Mouse (Mus musculus) forebrain, embryonic 11.5 days (tissue): ENCODE results near the gene Jag2. TPM values are rescaled to one million over a fixed set of nuclear protein-coding genes. Genes with fewer than 3 reads are reported as not detected.

Experiments used
- ATAC-seq: fragments of 200-750 bp; cut with Nextera tagmentation; replicated peaks from 2 replicates; pipeline ENCODE4 v1.8.0; 2017; ENCODE audit warnings: moderate TSS enrichment; ENCODE audit not compliant: low FRiP score
- DNase-seq: peaks from one replicate; pipeline ENCODE4 v3.0.0-alpha.2; 2017; ENCODE audit warnings: low spot score
- H3K27ac ChIP-seq: fragments of 300-500 bp; sonication (generic); 2 replicates; pipeline ENCODE4 v1.5.1; 2014; ENCODE audit warnings: low read depth, low read length
- H3K27me3 ChIP-seq: fragments of 300-500 bp; sonication (generic); 2 replicates; pipeline ENCODE4 v1.6.1; 2014; ENCODE audit warnings: mild to moderate bottlenecking, low read length, mixed read lengths; ENCODE audit not compliant: control insufficient read depth, insufficient read depth
- H3K36me3 ChIP-seq: fragments of 300-500 bp; sonication (generic); 2 replicates; pipeline ENCODE4 v1.6.1; 2014; ENCODE audit warnings: mild to moderate bottlenecking, low read length, moderate library complexity, mixed read lengths; ENCODE audit not compliant: control insufficient read depth, insufficient read depth
- H3K4me1 ChIP-seq: fragments of 300-500 bp; sonication (generic); replicated peaks from 2 replicates; pipeline ENCODE4 v1.6.1; 2014; ENCODE audit warnings: low read length, mixed read lengths; ENCODE audit not compliant: control insufficient read depth, insufficient read depth
- H3K4me2 ChIP-seq: fragments of 300-500 bp; sonication (generic); 2 replicates; pipeline ENCODE4 v1.6.1; 2014; ENCODE audit warnings: low read depth, mild to moderate bottlenecking, low read length, moderate library complexity, mixed read lengths; ENCODE audit not compliant: severe bottlenecking
- H3K4me3 ChIP-seq: fragments of 300-500 bp; sonication (generic); 2 replicates; pipeline ENCODE4 v1.5.1; 2014; ENCODE audit warnings: low read depth, low read length
- H3K9ac ChIP-seq: fragments of 300-500 bp; sonication (generic); 2 replicates; pipeline ENCODE4 v1.6.1; 2014; ENCODE audit warnings: low read length
- H3K9me3 ChIP-seq: fragments of 300-500 bp; sonication (generic); 2 replicates; pipeline ENCODE4 v1.6.1; 2016; ENCODE audit warnings: low read length, mixed read lengths; ENCODE audit not compliant: control insufficient read depth
- WGBS: fragments of 180-500 bp; shearing (Covaris S2); extraction: QIAGEN DNeasy Blood & Tissue Kit; methylation state at CpG from one replicate; pipeline ENCODE4 v1.1.7; 2014; 5-methylcytosine and 5-hydroxymethylcytosine counted together
- polyA plus RNA-seq: library from polyadenylated mRNA; unstranded; fragments of >200 nt; fragmentation: Nextera tagmentation; extraction: Ambion mirVana; gene quantifications from 2 replicates; pipeline ENCODE4 v1.2.1, GENCODE M21; 2014

Gene Jag2
- polyA plus RNA-seq, 1 experiment from 2014 or later, result 3.2 TPM

- WGBS, result 90% methylated on average over 7 of the region's 7 CpGs
- no peak for DNase-seq
These were observed 62.4 kb downstream of the Jag2 start for GRCm38 (mm10) chr12:112867106-112867674.

DNA sequence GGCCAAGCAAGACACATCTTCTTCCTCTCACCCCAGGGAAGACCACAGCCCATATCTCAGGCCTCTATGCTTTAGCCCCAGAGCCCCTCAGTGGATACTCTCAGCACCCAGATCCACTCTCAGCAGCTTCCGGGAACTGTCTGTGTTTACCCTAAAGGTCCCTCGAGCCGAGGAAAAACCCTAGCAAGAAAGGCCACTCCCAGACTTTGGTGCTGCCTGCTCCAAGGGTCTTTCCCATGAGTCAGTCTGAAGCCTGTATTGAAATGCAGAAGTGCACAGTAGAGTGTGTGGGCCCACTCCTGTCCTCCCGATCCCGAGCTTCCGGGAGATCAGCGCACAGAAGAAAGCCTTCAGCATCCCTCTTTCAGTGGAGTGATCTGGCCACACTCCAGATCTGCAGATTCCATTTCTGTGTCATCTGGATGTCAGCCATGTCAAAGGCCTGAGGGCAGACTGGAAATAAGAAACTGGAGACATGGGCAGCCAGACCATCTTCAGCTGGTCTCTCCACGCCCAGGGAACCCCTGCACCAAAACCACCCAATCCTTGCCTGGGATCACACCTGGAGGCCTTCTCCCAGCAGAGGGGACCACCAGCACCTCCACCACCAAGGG, 63.0 kb downstream of the Jag2 start:
- H3K36me3 ChIP-seq, result no peaks in the 10 kb centered on the region
- no peak overlapping the region for H3K9ac ChIP-seq
- no peak overlapping the region for H3K4me2 ChIP-seq
- no peaks in the 10 kb centered on the region for H3K9me3 ChIP-seq
- 0 out of 2 replicates have a peak, but pooled peaks cover 2% of the 10 kb centered on the region for H3K4me1 ChIP-seq
- 86% methylated on average over 8 of the region's 8 CpGs for WGBS
- H3K27me3 ChIP-seq, result no peaks in the 10 kb centered on the region
- H3K4me3 ChIP-seq, result no peak overlapping the region
- no peak for DNase-seq
- ATAC-seq, result no peak
- no peak overlapping the region for H3K27ac ChIP-seq

More at GRCm38 (mm10) chr12:112867106-112867674, 62.4 kb downstream of the Jag2 start:
- no peak for ATAC-seq
- Histone ChIP-seq H3K4me1 (0 out of 2 replicates have a peak, but pooled peaks cover 2% of the 10 kb centered on the region), H3K4me3 (no peak overlapping the region), H3K27ac (no peak overlapping the region), H3K9me3 (no peaks in the 10 kb centered on the region), H3K36me3 (no peaks in the 10 kb centered on the region), H3K4me2 (no peak overlapping the region), H3K9ac (no peak overlapping the region), H3K27me3 (no peaks in the 10 kb centered on the region)

- no peaks in the 10 kb centered on the region for H3K9me3 ChIP-seq
- H3K4me1 ChIP-seq, result 0 out of 2 replicates have a peak, but pooled peaks cover 2% of the 10 kb centered on the region
- no peak overlapping the region for H3K4me3 ChIP-seq
- H3K9ac ChIP-seq, result no peak overlapping the region
- DNase-seq (no peak), ATAC-seq (no peak)
- H3K27ac ChIP-seq, result no peak overlapping the region
- no peaks in the 10 kb centered on the region for H3K27me3 ChIP-seq
- WGBS, result 89% methylated on average over 7 of the region's 7 CpGs
- no peaks in the 10 kb centered on the region for H3K36me3 ChIP-seq
- H3K4me2 ChIP-seq, result no peak overlapping the region
These were observed 64.8 kb downstream of the Jag2 start for GRCm38 (mm10) chr12:112864804-112865203.

- H3K36me3 ChIP-seq, result no peaks in the 10 kb centered on the region
- no peak overlapping the region for H3K4me2 ChIP-seq
- no peak overlapping the region for H3K4me3 ChIP-seq
- no peak overlapping the region for H3K27ac ChIP-seq
- WGBS, result 68% methylated on average over 9 of the region's 9 CpGs
- H3K9ac ChIP-seq, result no peak overlapping the region
- ATAC-seq, result no peak
- no peaks in the 10 kb centered on the region for H3K27me3 ChIP-seq
- no peaks in the 10 kb centered on the region for H3K9me3 ChIP-seq
- H3K4me1 ChIP-seq, result no peaks in the 10 kb centered on the region
- no peak for DNase-seq
These were observed 67.7 kb downstream of the Jag2 start for GRCm38 (mm10) chr12:112861911-112862321.

GRCm38 (mm10) chr12:112860765-112861164, 68.8 kb downstream of the Jag2 start:
- H3K4me3 ChIP-seq, result no peak overlapping the region
- no peak for ATAC-seq
- no peaks in the 10 kb centered on the region for H3K9me3 ChIP-seq
- no peaks in the 10 kb centered on the region for H3K4me1 ChIP-seq
- H3K36me3 ChIP-seq, result no peaks in the 10 kb centered on the region
- no peaks in the 10 kb centered on the region for H3K27me3 ChIP-seq
- no peak for DNase-seq
- no peak overlapping the region for H3K4me2 ChIP-seq
- no peak overlapping the region for H3K9ac ChIP-seq
- WGBS, result 83% methylated on average over 7 of the region's 7 CpGs
- no peak overlapping the region for H3K27ac ChIP-seq

- Histone ChIP-seq H3K9ac (no peak overlapping the region), H3K4me1 (no peaks in the 10 kb centered on the region), H3K27ac (no peak overlapping the region), H3K4me2 (no peak overlapping the region), H3K9me3 (no peaks in the 10 kb centered on the region), H3K4me3 (no peak overlapping the region), H3K36me3 (no peaks in the 10 kb centered on the region), H3K27me3 (no peaks in the 10 kb centered on the region)
- ATAC-seq (no peak), DNase-seq (peak; percentile 42)
- 86% methylated on average over 8 of the region's 8 CpGs for WGBS
These were observed 69.6 kb downstream of the Jag2 start for GRCm38 (mm10) chr12:112859930-112860329.

DNA sequence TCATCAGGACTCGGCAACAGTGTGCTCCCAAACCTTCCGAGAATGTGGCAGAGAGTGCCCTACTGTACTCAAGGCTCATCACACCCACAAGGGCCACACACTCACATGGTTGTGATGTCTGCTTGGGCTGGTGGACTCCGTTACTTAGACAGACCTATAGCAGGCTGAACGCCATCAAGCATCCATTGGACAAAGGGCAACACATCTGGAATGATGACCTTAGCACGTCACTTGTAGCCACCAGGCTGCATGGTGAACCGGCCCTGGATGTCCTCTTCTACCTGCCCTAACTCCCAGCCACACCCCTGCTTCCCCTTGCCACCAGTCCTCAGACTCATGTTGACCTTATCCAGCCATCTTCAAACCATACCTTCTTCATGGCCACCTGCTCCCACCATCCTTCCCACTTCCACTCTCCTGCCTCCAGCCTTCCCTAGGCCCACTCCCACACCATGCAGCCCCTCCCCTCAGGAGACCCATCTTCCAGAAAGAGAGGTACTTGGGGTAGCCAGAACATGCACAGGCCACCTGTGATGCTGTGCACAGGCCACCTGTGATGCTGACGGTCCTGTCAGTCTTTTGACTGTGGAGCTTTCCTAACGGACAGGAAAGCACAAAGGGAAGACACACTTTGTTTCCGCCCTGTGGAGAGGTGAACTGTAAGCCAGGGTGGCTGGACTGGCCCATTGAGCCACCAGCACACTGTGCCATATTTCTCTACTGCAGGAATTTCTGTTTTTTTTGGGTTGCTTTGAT, 70.8 kb downstream of the Jag2 start:
- ATAC-seq (no peak), DNase-seq (peak; percentile 41)
- H3K4me1 ChIP-seq, result no peaks in the 10 kb centered on the region
- H3K27ac ChIP-seq, result no peak overlapping the region
- no peaks in the 10 kb centered on the region for H3K9me3 ChIP-seq
- 92% methylated on average over 9 of the region's 9 CpGs for WGBS
- no peaks in the 10 kb centered on the region for H3K36me3 ChIP-seq
- H3K4me3 ChIP-seq, result no peak overlapping the region
- H3K27me3 ChIP-seq, result no peaks in the 10 kb centered on the region
- H3K4me2 ChIP-seq, result no peak overlapping the region
- no peak overlapping the region for H3K9ac ChIP-seq
